Mouse (Mus musculus) megakaryocyte progenitor cell, adult 5-6 weeks (primary cell): ENCODE data around the gene Ajm1. TPM values are rescaled to one million over a fixed set of nuclear protein-coding genes. Genes with fewer than 3 reads are reported as not detected.
"Not testable (repeated sequence)": the region's sequence is repeated elsewhere in the genome, so short reads cannot be mapped to it uniquely, and the experiment has no call there.

Source experiments
- ATAC-seq: replicated peaks from 2 replicates; pipeline ENCODE4 v1.8.0; 2016; ENCODE audit warnings: mild to moderate bottlenecking, moderate TSS enrichment, inconsistent platforms; ENCODE audit not compliant: poor library complexity
- total RNA-seq, 2 experiments: library from RNA; stranded (forward) in 1 of 2; stranded (reverse) in 1 of 2; fragments of 157-497, 149-512 nt in 1 of 2; fragments of 200-1000 nt in 1 of 2; gene quantifications; 2 replicates each; pipeline versions ENCODE4 v1.2.3 to v1.2.4; 2015 to 2017

The Ajm1 gene
- total RNA-seq, 2 experiments from 2014 or later: not detected

GRCm38 (mm10) chr2:25569323-25569722 is 12.2 kb downstream of the Ajm1 start:
- no peak for ATAC-seq

GRCm38 (mm10) chr2:25568473-25569019 is 13.0 kb downstream of the Ajm1 start:
- no peak for ATAC-seq

- ATAC-seq: no peak
Measured at GRCm38 (mm10) chr2:25566558-25566957, 15.0 kb downstream of the Ajm1 start.

GRCm38 (mm10) chr2:25565741-25566140 is 15.8 kb downstream of the Ajm1 start:
- ATAC-seq: no peak

- no peak for ATAC-seq
Measured at GRCm38 (mm10) chr2:25561946-25562345, 19.6 kb downstream of the Ajm1 start.

GRCm38 (mm10) chr2:25560551-25560950 is 21.0 kb downstream of the Ajm1 start:
- ATAC-seq: no peak

- ATAC-seq: no peak
Measured at GRCm38 (mm10) chr2:25558774-25559173, 22.8 kb downstream of the Ajm1 start.

- ATAC-seq: no peak
Measured at GRCm38 (mm10) chr2:25557964-25558360, 23.6 kb downstream of the Ajm1 start.

GRCm38 (mm10) chr2:25557221-25557963 is 24.2 kb downstream of the Ajm1 start, which contains the start of gene Edf1:
Gene Edf1 (plus strand): TSS chr2:25557847.
- peak; percentile 98 for ATAC-seq

- ATAC-seq: no peak
Measured at GRCm38 (mm10) chr2:25556296-25556695, 25.3 kb downstream of the Ajm1 start.

GRCm38 (mm10) chr2:25555479-25555878 is 26.1 kb downstream of the Ajm1 start:
- not testable (repeated sequence) for ATAC-seq

GRCm38 (mm10) chr2:25553171-25553786 is 28.3 kb downstream of the Ajm1 start:
- ATAC-seq: not testable (repeated sequence)

- ATAC-seq: peak; percentile 36
Measured at GRCm38 (mm10) chr2:25551186-25551585, 30.4 kb downstream of the Ajm1 start.

GRCm38 (mm10) chr2:25549021-25549991 is 32.3 kb downstream of the Ajm1 start:
- no peak for ATAC-seq

- peak; percentile 97 for ATAC-seq
Measured at GRCm38 (mm10) chr2:25546811-25547491, 34.6 kb downstream of the Ajm1 start, which contains the start of gene Traf2. Gene Traf2 (minus strand): TSS chr2:25546940.

- peak; percentile 24 for ATAC-seq
Measured at GRCm38 (mm10) chr2:25545996-25546810, 35.4 kb downstream of the Ajm1 start.

GRCm38 (mm10) chr2:25541644-25542367 is 39.8 kb downstream of the Ajm1 start:
- ATAC-seq: no peak

GRCm38 (mm10) chr2:25540541-25540948 is 41.0 kb downstream of the Ajm1 start:
- no peak for ATAC-seq

GRCm38 (mm10) chr2:25536531-25536930 is 45.0 kb downstream of the Ajm1 start:
- no peak for ATAC-seq
